Mouse (Mus musculus) forebrain, embryonic 12.5 days (tissue): ENCODE data around the gene Dlgap4. TPM values are rescaled to one million over a fixed set of nuclear protein-coding genes. Genes with fewer than 3 reads are reported as not detected.

Experiments used
- ATAC-seq: fragments of 200-750 bp; cut with Nextera tagmentation; 2 replicates; pipeline ENCODE4 v1.8.0; 2017; ENCODE audit warnings: moderate TSS enrichment; ENCODE audit not compliant: low FRiP score
- H3K27ac ChIP-seq: fragments of 300-500 bp; sonication (generic); 2 replicates; pipeline ENCODE4 v1.5.1; 2016; ENCODE audit warnings: mild to moderate bottlenecking
- H3K27me3 ChIP-seq: fragments of 300-500 bp; sonication (generic); 2 replicates; pipeline ENCODE4 v1.6.1; 2016; ENCODE audit warnings: mild to moderate bottlenecking
- H3K36me3 ChIP-seq: fragments of 300-500 bp; sonication (generic); replicated peaks from 2 replicates; pipeline ENCODE4 v1.6.1; 2016; ENCODE audit warnings: mild to moderate bottlenecking
- H3K4me1 ChIP-seq: fragments of 300-500 bp; sonication (generic); 2 replicates; pipeline ENCODE4 v1.6.1; 2016
- H3K4me2 ChIP-seq: fragments of 300-500 bp; sonication (generic); 2 replicates; pipeline ENCODE4 v1.6.1; 2016; ENCODE audit warnings: mild to moderate bottlenecking, moderate library complexity
- H3K4me3 ChIP-seq: fragments of 300-500 bp; sonication (generic); replicated peaks from 2 replicates; pipeline ENCODE4 v1.5.1; 2016; ENCODE audit warnings: mild to moderate bottlenecking
- H3K9ac ChIP-seq: fragments of 300-500 bp; sonication (generic); 2 replicates; pipeline ENCODE4 v1.6.1; 2016; ENCODE audit warnings: mild to moderate bottlenecking
- H3K9me3 ChIP-seq: fragments of 300-500 bp; sonication (generic); 2 replicates; pipeline ENCODE4 v1.6.1; 2016
- WGBS: fragments of 180-500 bp; shearing (Covaris S2); methylation state at CpG from one replicate; pipeline ENCODE4 v1.1.7; 2016; 5-methylcytosine and 5-hydroxymethylcytosine counted together
- polyA plus RNA-seq: library from polyadenylated mRNA; unstranded; fragments of >200 nt; fragmentation: Nextera tagmentation; extraction: Ambion mirVana; gene quantifications from 2 replicates; pipeline ENCODE4 v1.2.1, GENCODE M21; 2016

Dlgap4 gene
- polyA plus RNA-seq, 1 experiment from 2014 or later = 195 TPM

DNA sequence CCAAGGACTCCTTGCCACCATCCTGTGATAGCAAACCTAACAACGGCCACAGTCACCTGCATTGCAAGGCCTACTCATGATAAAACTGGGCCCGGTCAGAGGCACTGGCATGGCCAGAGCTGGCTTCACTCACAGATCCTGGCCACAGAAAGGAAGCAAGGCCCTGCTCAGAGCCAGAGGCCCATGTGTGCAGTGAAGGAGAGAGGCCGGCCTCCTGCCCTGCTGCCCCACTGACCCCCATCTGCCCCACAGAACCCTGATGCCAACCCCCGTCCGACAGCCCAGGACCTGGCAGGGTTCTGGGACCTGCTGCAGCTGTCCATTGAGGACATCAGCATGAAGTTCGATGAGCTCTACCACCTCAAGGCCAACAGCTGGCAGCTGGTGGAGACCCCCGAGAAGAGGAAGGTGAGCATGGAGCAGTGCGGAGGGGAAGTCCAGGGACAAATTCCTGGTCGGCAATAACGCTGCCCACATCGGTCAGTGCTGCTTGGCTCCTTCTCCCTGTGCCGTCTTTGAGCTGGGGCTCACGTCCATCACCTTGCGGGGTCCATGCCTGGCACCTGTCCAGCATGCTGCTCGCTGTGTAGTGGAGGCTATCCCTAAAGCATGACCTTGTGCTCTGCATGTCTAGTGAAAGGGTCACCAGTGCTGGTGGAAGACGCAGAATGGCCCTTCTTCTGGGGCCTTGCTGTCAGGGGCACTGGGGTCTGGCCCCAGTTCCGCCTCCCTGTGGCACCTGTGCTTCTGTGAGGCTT, 148.2 kb downstream of the Dlgap4 start:
- no peak overlapping the region for H3K9ac ChIP-seq
- peaks cover 16% of the 10 kb centered on the region for H3K9me3 ChIP-seq
- no peaks in the 10 kb centered on the region for H3K4me1 ChIP-seq
- H3K27ac ChIP-seq = no peak overlapping the region
- no peak overlapping the region for H3K4me2 ChIP-seq
- ATAC-seq = no peak
- no peak overlapping the region for H3K4me3 ChIP-seq
- no peaks in the 10 kb centered on the region for H3K27me3 ChIP-seq
- peaks cover 75% of the 10 kb centered on the region for H3K36me3 ChIP-seq
- 95% methylated on average over 17 of the region's 17 CpGs for WGBS

GRCm38 (mm10) chr2:156762499-156762898, 149.0 kb downstream of the Dlgap4 start:
- 92% methylated on average over 21 of the region's 21 CpGs for WGBS

DNA sequence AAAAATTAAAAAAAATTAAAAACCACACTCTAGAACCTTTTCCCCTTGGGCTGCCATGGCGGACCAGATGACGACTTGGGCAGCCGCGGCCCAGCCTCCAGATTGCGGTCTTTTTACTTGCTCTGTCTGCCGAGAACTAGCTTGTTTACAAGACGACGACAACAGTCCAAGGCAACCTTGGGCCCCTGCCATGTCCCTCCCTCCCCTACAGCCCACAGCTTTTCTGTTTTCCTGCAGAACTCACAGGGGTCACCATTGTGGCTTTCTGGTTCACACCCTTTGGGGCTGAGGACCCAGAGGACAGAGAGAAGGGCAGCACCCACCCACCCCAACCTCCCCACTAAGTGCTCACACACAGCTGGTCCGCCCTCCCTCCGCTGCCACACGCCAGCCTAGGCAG, 149.6 kb downstream of the Dlgap4 start:
- no peak overlapping the region for H3K4me2 ChIP-seq
- ATAC-seq = 0 out of 2 replicates have a peak, but pooled peaks have one; percentile 22
- H3K4me1 ChIP-seq = no peaks in the 10 kb centered on the region
- peaks cover 6% of the 10 kb centered on the region for H3K9me3 ChIP-seq
- no peak overlapping the region for H3K4me3 ChIP-seq
- no peak overlapping the region for H3K9ac ChIP-seq
- 92% methylated on average over 11 of the region's 11 CpGs for WGBS
- H3K27ac ChIP-seq = no peak overlapping the region
- no peaks in the 10 kb centered on the region for H3K27me3 ChIP-seq
- H3K36me3 ChIP-seq = peaks cover 61% of the 10 kb centered on the region

More at GRCm38 (mm10) chr2:156762499-156762898, 149.0 kb downstream of the Dlgap4 start:
- Histone ChIP-seq H3K4me2 (no peak overlapping the region), H3K9me3 (peaks cover 12% of the 10 kb centered on the region), H3K4me1 (no peaks in the 10 kb centered on the region), H3K36me3 (peaks cover 67% of the 10 kb centered on the region), H3K27ac (no peak overlapping the region), H3K27me3 (no peaks in the 10 kb centered on the region), H3K4me3 (no peak overlapping the region), H3K9ac (no peak overlapping the region)
- ATAC-seq = no peak

DNA sequence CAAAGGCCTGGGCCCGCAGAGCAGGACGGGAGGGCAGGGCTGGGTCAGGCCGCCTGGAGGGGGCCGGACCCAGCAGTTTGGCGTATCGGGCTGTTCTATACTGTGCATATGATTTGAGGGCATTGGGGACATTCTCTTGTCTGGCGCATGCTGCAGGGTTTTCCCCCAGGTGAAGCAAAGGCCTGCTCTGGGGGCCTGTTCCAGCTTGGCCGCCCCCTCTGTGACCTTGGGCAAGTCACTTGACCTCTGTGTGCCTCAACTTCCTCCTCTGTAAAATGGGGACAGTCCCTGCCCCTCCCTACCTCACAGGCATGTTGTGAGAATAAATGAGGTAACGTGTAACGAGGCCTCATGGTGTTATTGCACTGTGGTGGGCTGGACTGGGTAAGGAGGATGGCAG, 150.5 kb downstream of the Dlgap4 start:
- H3K36me3 ChIP-seq = peaks cover 52% of the 10 kb centered on the region
- no peak overlapping the region for H3K4me2 ChIP-seq
- no peak overlapping the region for H3K4me3 ChIP-seq
- no peaks in the 10 kb centered on the region for H3K27me3 ChIP-seq
- H3K27ac ChIP-seq = no peak overlapping the region
- no peaks in the 10 kb centered on the region for H3K9me3 ChIP-seq
- no peak overlapping the region for H3K9ac ChIP-seq
- 91% methylated on average over 10 of the region's 10 CpGs for WGBS
- no peak; the same call in 1 of the 2 replicates for ATAC-seq
- H3K4me1 ChIP-seq = no peaks in the 10 kb centered on the region

DNA sequence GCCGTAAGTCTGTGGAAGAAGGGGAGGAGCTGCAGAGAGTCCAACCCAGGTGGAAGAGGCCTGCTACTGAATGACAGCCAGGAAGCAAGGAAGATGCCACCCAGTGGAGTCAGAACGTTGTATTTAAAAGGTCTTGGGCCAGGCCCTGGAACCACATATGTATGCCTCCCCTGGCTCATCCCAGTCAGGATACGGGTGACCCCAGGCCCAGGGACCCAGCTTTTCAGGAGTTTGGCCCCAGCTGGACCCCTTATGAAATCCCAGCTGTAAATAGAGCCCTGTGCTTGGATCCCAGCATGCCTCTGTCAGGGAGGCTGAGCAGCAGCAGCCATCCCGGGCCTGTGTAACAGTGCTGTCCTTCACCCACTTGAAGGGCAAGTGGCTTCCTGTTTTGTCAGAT, 151.2 kb downstream of the Dlgap4 start:
- WGBS = 81% methylated on average over 4 of the region's 4 CpGs
- Histone ChIP-seq H3K9me3 (no peaks in the 10 kb centered on the region), H3K27me3 (no peaks in the 10 kb centered on the region), H3K36me3 (peaks cover 45% of the 10 kb centered on the region), H3K9ac (no peak overlapping the region), H3K4me3 (no peak overlapping the region), H3K4me1 (no peaks in the 10 kb centered on the region), H3K27ac (no peak overlapping the region), H3K4me2 (no peak overlapping the region)
- ATAC-seq = no peak

GRCm38 (mm10) chr2:156765593-156765992, 152.1 kb downstream of the Dlgap4 start:
- Histone ChIP-seq H3K9me3 (no peaks in the 10 kb centered on the region), H3K27ac (no peak overlapping the region), H3K9ac (no peak overlapping the region), H3K4me2 (no peak overlapping the region), H3K4me3 (no peak overlapping the region), H3K4me1 (no peaks in the 10 kb centered on the region), H3K36me3 (peaks cover 36% of the 10 kb centered on the region), H3K27me3 (no peaks in the 10 kb centered on the region)
- no peak for ATAC-seq
- WGBS = 84% methylated on average over 8 of the region's 8 CpGs

- no peak overlapping the region for H3K27ac ChIP-seq
- no peak for ATAC-seq
- H3K9me3 ChIP-seq = no peaks in the 10 kb centered on the region
- H3K36me3 ChIP-seq = peaks cover 28% of the 10 kb centered on the region
- no peaks in the 10 kb centered on the region for H3K27me3 ChIP-seq
- H3K4me3 ChIP-seq = no peak overlapping the region
- no peak overlapping the region for H3K4me2 ChIP-seq
- H3K4me1 ChIP-seq = no peaks in the 10 kb centered on the region
- WGBS = 87% methylated on average over 10 of the region's 10 CpGs
- no peak overlapping the region for H3K9ac ChIP-seq
These were observed 152.9 kb downstream of the Dlgap4 start for GRCm38 (mm10) chr2:156766227-156767019.

- Histone ChIP-seq H3K27ac (peak overlapping the region; percentile 26; the same call in 1 of the 2 replicates), H3K9me3 (no peaks in the 10 kb centered on the region), H3K4me1 (no peaks in the 10 kb centered on the region), H3K27me3 (no peaks in the 10 kb centered on the region), H3K36me3 (peaks cover 21% of the 10 kb centered on the region), H3K4me3 (no peak overlapping the region), H3K9ac (no peak overlapping the region), H3K4me2 (no peak overlapping the region)
- no peak for ATAC-seq
- WGBS = 78% methylated on average over 5 of the region's 5 CpGs
These were observed 153.6 kb downstream of the Dlgap4 start for GRCm38 (mm10) chr2:156767108-156767507.

DNA sequence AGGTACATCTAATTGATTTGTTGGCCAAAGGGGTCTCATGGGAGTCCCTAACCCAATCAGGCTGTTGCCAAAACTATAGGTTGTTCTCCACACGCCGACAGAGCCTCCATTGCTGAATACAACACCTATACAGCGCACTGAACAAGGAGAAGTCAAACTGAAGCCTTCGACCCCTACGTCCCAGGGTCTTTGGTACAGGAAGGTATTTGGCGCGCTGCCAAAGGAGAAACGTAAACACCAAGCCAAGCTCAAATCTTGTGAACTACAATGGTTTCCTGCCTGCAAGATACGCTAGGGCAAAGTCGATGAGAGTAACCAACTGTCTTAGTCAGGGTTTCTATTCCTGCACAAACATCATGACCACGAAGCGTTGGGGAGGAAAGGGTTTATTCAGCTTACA, 155.8 kb downstream of the Dlgap4 start:
- Histone ChIP-seq H3K4me3 (no peak overlapping the region), H3K27me3 (no peaks in the 10 kb centered on the region), H3K4me1 (peaks cover under 1% of the 10 kb centered on the region; the same call in 1 of the 2 replicates), H3K27ac (no peak overlapping the region), H3K9ac (no peak overlapping the region), H3K36me3 (no peaks in the 10 kb centered on the region), H3K4me2 (no peak overlapping the region), H3K9me3 (no peaks in the 10 kb centered on the region)
- ATAC-seq = no peak
- WGBS = 88% methylated on average over 12 of the region's 12 CpGs

GRCm38 (mm10) chr2:156773470-156773869, 160.0 kb downstream of the Dlgap4 start:
- Histone ChIP-seq H3K9ac (no peak overlapping the region), H3K36me3 (no peaks in the 10 kb centered on the region), H3K27ac (no peak overlapping the region), H3K4me2 (no peak overlapping the region), H3K4me3 (no peak overlapping the region), H3K9me3 (no peaks in the 10 kb centered on the region), H3K4me1 (peaks cover 22% of the 10 kb centered on the region), H3K27me3 (peaks cover 15% of the 10 kb centered on the region)
- no peak for ATAC-seq

- Histone ChIP-seq H3K9me3 (no peaks in the 10 kb centered on the region), H3K27ac (peak overlapping the region; percentile 47; the same call in 1 of the 2 replicates), H3K4me3 (no peak overlapping the region; the same call in 1 of the 2 replicates), H3K9ac (peak overlapping the region; percentile 60; the same call in 1 of the 2 replicates), H3K27me3 (peaks cover 15% of the 10 kb centered on the region), H3K36me3 (no peaks in the 10 kb centered on the region), H3K4me2 (peak overlapping the region; percentile 75), H3K4me1 (peaks cover 22% of the 10 kb centered on the region)
- no peak for ATAC-seq
- WGBS = 74% methylated on average over 13 of the region's 13 CpGs
These were observed 160.7 kb downstream of the Dlgap4 start for GRCm38 (mm10) chr2:156774035-156774737.
